Mouse (Mus musculus) lung, postnatal 36 days (tissue): ENCODE data around the gene Rexo5.

ENCODE experiments used
- DNase-seq: peaks from one replicate; pipeline ENCODE4 v3.0.0; 2022; ENCODE audit warnings: mixed read lengths

Gene Rexo5

GRCm38 (mm10) chr7:119894818-119895544 is 101.2 kb downstream of the Rexo5 start:
- DNase-seq: peak; percentile 13

GRCm38 (mm10) chr7:119895639-119896512 is 102.1 kb downstream of the Rexo5 start, which contains the start of the genes Lyrm1 and Dcun1d3:
Gene Lyrm1, plus strand, starts transcription at chr7:119895861.
Gene Dcun1d3, minus strand, starts transcription at chr7:119896298.
- DNase-seq: peak; percentile 98

GRCm38 (mm10) chr7:119897521-119898109 is 103.8 kb downstream of the Rexo5 start:
- DNase-seq: no peak

DNA sequence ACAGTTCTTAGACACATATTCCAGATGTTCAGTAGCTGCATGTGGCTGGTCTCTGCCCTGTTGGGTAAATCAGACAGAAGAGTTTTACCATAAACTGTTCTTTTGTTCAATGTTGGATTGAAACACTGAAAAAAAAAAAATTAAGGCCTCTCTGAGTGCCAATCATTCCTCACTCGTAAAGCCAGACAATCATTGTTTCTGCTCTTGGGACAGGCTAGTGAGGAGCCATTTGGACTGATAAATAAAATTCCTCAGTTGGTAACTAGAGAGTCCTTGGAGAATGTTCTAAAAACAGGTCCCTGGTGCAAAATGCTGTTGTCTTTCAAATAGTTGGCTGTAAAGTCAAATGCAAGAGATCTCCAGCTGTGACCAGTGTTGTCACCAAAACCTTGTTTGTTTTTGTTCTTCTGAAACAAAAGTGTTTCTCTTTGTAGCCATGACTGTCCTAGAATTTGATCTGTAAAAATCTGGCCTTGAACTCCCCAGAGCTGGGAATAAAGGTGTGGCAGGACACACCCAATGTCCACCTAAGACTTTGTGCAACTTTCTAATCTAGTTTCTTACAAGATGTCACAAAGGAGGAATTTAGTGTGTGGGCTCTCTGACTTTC is 104.5 kb downstream of the Rexo5 start:
- no peak for DNase-seq
